Mouse (Mus musculus): ENCODE measurements at regions not wholly inside any gene's neighbourhood (a gene's known extent, or its start where the extent isn't known, plus 50 kb on each side); places are given as distances from the start of the nearest gene placed in this dataset.

DNA sequence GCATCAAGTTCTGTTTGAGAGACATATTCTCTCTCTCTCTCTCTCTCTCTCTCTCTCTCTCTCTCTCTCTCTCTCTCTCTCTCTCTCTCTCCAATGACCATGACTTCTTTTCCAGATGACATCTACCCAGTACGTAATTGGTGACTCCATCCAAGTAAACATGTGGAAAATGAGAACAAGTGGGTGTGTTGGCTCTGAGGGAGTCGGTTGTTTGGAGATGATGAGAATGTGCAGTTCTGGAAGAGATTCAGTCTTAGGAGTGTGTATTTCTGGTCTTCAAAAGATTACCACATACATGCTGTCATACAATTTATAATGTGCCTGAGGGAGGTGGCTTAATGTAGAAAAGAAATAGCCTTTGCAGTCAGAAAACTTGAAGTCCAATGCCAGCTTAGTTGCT, 175.3 kb upstream of the Gm12728 start:
- H3K4me1 ChIP-seq (ENCODE audit: control insufficient read depth, insufficient read depth, low read depth, low read length): no peaks in the 10 kb centered on the region
- no peak overlapping the region for H3K27ac ChIP-seq (ENCODE audit: low read depth, low read length)
- H3K4me2 ChIP-seq (ENCODE audit: low read length): no peak overlapping the region
- no peak overlapping the region for H3K9ac ChIP-seq (ENCODE audit: low read depth, low read length)
- WGBS: 88% methylated on average over 2 of the region's 2 CpGs
- H3K36me3 ChIP-seq (ENCODE audit: control insufficient read depth, insufficient read depth, low read length): no peaks in the 10 kb centered on the region
- H3K4me3 ChIP-seq (ENCODE audit: low read length): no peak overlapping the region
- no peaks in the 10 kb centered on the region for H3K27me3 ChIP-seq (replicated peaks; ENCODE audit: control insufficient read depth, insufficient read depth, low read length)
- ATAC-seq: no peak
- H3K9me3 ChIP-seq (ENCODE audit: control insufficient read depth, low read length): no peaks in the 10 kb centered on the region; the same call in 1 of the 2 replicates

DNA sequence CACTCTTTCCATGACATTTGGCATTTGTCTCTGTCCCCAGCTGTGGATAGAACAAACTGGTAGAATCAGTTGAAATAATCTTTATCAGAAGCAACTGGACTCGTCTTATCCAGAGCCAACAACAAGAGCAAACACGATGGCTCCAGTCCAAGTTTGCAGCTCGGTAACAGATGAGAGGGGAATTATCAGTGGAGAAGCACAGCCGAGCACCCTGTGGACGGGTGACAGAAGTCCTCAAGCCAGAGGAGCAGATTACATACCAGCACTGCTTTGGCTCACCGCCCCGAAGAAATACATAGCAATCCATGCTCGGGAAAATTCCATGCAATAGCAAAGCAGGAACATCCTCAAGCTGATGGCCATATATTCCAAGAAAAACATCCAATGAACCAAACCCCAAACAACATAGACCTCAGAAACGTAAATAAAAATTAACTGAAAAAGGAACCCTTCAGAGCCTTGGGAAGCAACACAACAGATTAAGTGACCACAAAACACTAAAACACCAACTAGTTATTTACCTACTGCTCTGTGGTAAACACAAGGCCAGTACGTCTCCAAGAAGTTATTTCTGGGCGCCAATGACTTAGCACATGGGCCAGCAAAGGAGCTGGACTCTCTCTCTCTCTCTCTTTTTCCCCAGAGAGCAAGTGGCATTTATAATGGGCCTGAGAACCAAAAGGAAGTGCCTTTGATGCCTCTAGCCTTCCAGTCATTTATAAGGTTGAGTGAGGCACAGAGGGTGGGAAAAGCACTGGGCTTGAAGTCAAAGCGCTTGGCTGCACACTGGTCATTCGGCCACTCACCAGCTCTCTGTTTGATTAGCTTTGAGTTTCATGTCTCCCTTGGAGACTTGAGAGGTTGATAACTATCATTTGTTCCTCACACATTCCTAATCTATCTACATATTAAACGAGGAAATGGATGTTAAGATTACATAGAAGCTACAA, 163.0 kb upstream of the Gm12728 start:
- no peaks in the 10 kb centered on the region for H3K4me1 ChIP-seq (ENCODE audit: control insufficient read depth, insufficient read depth, low read depth, low read length)
- ATAC-seq: no peak
- no peak overlapping the region for H3K4me2 ChIP-seq (ENCODE audit: low read length)
- no peak overlapping the region for H3K27ac ChIP-seq (ENCODE audit: low read depth, low read length)
- H3K4me3 ChIP-seq (ENCODE audit: low read length): no peak overlapping the region
- H3K36me3 ChIP-seq (ENCODE audit: control insufficient read depth, insufficient read depth, low read length): no peaks in the 10 kb centered on the region
- no peaks in the 10 kb centered on the region for H3K27me3 ChIP-seq (replicated peaks; ENCODE audit: control insufficient read depth, insufficient read depth, low read length)
- WGBS: 70% methylated on average over 14 of the region's 14 CpGs
- H3K9me3 ChIP-seq (ENCODE audit: control insufficient read depth, low read length): no peaks in the 10 kb centered on the region
- H3K9ac ChIP-seq (ENCODE audit: low read depth, low read length): no peak overlapping the region

DNA sequence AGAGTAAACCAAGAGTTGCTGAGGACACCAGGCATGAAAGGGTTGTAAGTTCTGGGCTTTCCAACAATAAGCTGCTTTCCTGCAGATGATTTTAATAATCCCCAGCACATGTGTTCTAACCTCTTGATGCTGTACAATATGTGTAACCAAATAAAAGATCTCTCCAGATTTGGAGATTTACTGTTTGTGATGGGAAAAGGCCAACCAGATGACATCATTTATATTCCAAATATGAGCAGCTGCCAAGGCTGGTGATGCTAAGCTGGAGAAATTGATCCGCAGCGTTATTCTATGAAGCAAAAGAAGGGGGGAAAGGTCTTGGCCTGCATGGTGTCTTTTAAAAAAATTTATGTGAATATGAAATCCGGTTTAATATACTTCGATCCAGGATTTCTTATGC, 160.1 kb upstream of the Gm12728 start:
- Histone ChIP-seq H3K9ac (ENCODE audit: low read depth, low read length) (no peak overlapping the region), H3K4me2 (ENCODE audit: low read length) (no peak overlapping the region), H3K27me3 (replicated peaks; ENCODE audit: control insufficient read depth, insufficient read depth, low read length) (no peaks in the 10 kb centered on the region), H3K36me3 (ENCODE audit: control insufficient read depth, insufficient read depth, low read length) (no peaks in the 10 kb centered on the region), H3K4me3 (ENCODE audit: low read length) (no peak overlapping the region), H3K9me3 (ENCODE audit: control insufficient read depth, low read length) (no peaks in the 10 kb centered on the region), H3K4me1 (ENCODE audit: control insufficient read depth, insufficient read depth, low read depth, low read length) (no peaks in the 10 kb centered on the region), H3K27ac (ENCODE audit: low read depth, low read length) (no peak overlapping the region)
- 87% methylated on average over 4 of the region's 4 CpGs for WGBS
- no peak for ATAC-seq

DNA sequence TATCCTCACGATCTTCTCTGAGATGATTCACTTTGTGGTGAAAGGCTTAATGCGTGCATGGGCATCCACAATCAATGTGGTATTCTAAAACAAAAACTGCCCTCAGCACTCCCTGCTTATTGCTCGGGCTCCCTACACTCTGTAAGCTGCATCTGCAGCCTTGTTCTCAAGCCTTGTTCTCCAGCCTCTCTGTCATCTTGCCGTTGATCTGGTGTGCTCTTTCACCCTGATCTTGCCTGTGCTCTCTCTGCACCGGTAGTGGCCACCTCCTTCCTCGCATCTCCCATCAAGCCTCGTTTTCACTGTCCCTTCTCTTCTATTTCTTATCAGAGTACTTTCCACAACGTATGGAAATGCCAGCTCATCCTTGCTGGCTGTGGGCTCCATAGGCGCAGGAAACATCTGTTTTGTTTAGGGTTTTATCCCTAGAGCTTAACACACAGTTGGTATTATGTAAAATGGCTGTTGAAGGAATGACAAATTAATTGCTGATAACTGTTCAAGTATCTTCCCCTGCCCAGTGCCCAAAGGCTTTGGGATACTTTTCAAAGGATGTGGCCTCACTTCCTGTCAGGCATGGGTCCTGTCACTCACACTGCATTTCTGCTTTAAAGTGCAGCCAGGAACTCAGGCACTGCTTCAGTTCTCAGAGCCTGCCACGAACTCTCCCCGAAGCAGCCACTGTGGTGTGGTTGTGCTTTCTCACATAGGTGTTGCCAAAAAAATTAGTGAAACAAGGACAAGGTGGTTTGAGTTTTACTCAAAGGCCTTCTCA, 158.9 kb upstream of the Gm12728 start:
- Histone ChIP-seq H3K9ac (ENCODE audit: low read depth, low read length) (no peak overlapping the region), H3K4me1 (ENCODE audit: control insufficient read depth, insufficient read depth, low read depth, low read length) (no peaks in the 10 kb centered on the region), H3K4me3 (ENCODE audit: low read length) (no peak overlapping the region), H3K9me3 (ENCODE audit: control insufficient read depth, low read length) (no peaks in the 10 kb centered on the region), H3K36me3 (ENCODE audit: control insufficient read depth, insufficient read depth, low read length) (no peaks in the 10 kb centered on the region), H3K27me3 (replicated peaks; ENCODE audit: control insufficient read depth, insufficient read depth, low read length) (no peaks in the 10 kb centered on the region), H3K27ac (ENCODE audit: low read depth, low read length) (no peak overlapping the region), H3K4me2 (ENCODE audit: low read length) (no peak overlapping the region)
- ATAC-seq: no peak
- 85% methylated on average over 11 of the region's 11 CpGs for WGBS

DNA sequence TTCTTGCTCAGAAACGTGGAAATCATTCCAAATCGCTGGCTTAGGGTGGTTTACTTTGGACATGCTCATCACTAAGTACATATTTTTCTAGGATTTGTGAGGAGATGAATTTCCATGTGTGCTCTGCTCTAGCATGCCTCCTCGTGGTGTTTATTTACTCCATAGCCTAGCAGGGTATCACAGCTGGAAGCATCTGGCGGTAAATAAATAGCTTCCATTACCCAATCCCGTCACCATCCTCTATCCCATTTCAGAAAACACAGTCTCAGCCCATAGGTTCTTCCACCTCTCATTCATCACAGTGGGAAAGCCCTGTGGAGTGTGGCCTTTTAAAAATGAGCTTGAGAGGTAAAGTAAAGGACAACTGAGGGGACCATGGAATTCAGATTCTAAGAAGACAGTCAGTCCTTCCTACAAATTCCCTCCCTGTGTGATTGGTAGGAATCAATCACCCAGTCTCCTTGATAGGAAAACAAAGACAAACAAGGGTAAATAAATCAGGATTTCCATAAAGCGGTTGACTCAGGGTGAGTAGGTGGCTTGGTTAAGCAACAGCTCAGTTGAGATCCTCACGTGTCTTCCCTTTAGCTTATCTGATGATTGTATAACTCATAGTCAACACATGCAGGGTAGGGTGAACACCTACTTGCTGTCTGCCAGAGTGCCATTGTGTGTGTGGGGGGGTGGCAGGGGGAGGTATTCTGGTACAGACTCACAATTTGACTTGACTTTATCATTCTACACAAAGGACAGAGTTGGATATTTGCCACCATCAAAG, 156.9 kb upstream of the Gm12728 start:
- no peak overlapping the region for H3K9ac ChIP-seq (ENCODE audit: low read depth, low read length)
- H3K36me3 ChIP-seq (ENCODE audit: control insufficient read depth, insufficient read depth, low read length): no peaks in the 10 kb centered on the region
- H3K27me3 ChIP-seq (replicated peaks; ENCODE audit: control insufficient read depth, insufficient read depth, low read length): no peaks in the 10 kb centered on the region
- H3K4me3 ChIP-seq (ENCODE audit: low read length): no peak overlapping the region
- H3K27ac ChIP-seq (ENCODE audit: low read depth, low read length): no peak overlapping the region
- no peaks in the 10 kb centered on the region for H3K9me3 ChIP-seq (ENCODE audit: control insufficient read depth, low read length)
- 75% methylated on average over 7 of the region's 7 CpGs for WGBS
- ATAC-seq: no peak
- no peaks in the 10 kb centered on the region for H3K4me1 ChIP-seq (ENCODE audit: control insufficient read depth, insufficient read depth, low read depth, low read length)
- H3K4me2 ChIP-seq (ENCODE audit: low read length): no peak overlapping the region

DNA sequence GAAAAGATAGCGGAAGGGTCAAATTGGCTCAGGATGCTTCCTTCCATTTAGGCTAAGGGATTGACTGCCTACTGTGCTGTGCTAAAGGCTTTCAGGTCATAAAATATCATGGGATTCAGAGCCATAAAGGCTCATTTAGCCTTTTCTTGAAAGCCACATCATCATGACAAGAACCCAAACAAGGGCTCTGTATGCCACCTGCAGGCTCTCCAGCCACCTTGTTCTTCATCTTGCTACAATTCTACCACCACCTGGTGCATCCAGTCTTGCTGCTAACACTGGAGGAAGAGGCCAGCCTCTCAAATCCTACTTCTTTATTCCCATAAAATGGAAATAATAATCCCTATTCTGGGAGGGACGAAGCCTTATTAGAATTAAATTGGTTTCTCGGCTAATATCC, 155.9 kb upstream of the Gm12728 start:
- no peak for ATAC-seq
- Histone ChIP-seq H3K4me1 (ENCODE audit: control insufficient read depth, insufficient read depth, low read depth, low read length) (no peaks in the 10 kb centered on the region), H3K36me3 (ENCODE audit: control insufficient read depth, insufficient read depth, low read length) (no peaks in the 10 kb centered on the region), H3K9ac (ENCODE audit: low read depth, low read length) (no peak overlapping the region), H3K9me3 (ENCODE audit: control insufficient read depth, low read length) (no peaks in the 10 kb centered on the region), H3K27me3 (replicated peaks; ENCODE audit: control insufficient read depth, insufficient read depth, low read length) (no peaks in the 10 kb centered on the region), H3K4me3 (ENCODE audit: low read length) (no peak overlapping the region), H3K27ac (ENCODE audit: low read depth, low read length) (no peak overlapping the region), H3K4me2 (ENCODE audit: low read length) (no peak overlapping the region)
- whole genome bisulfite sequencing: 90% methylated on average over 3 of the region's 3 CpGs

DNA sequence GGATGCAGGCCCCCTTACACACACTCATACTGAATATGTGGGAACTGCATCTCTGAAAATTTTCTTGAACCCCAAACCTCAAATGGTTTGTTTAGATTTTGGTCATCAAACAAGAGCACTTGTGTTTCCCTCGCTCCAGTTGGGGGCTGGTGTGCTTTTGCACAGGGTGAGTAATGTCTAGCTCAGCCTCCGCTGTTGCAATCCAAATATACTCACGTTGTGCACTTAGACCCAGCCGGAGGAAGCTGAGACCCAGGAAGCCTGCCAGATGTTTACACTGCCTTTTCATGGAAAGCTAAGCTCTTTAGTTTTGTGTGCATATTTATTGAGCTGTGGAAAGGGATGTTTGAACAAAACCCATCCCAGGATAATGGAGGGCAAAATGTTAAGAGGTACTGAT, 148.9 kb upstream of the Gm12728 start:
- Histone ChIP-seq H3K9ac (ENCODE audit: low read depth, low read length) (no peak overlapping the region), H3K4me2 (ENCODE audit: low read length) (no peak overlapping the region), H3K9me3 (ENCODE audit: control insufficient read depth, low read length) (no peaks in the 10 kb centered on the region), H3K4me3 (ENCODE audit: low read length) (no peak overlapping the region), H3K4me1 (ENCODE audit: control insufficient read depth, insufficient read depth, low read depth, low read length) (no peaks in the 10 kb centered on the region), H3K27ac (ENCODE audit: low read depth, low read length) (no peak overlapping the region), H3K36me3 (ENCODE audit: control insufficient read depth, insufficient read depth, low read length) (no peaks in the 10 kb centered on the region), H3K27me3 (replicated peaks; ENCODE audit: control insufficient read depth, insufficient read depth, low read length) (no peaks in the 10 kb centered on the region)
- no peak for ATAC-seq
- 63% methylated on average over 4 of the region's 4 CpGs for WGBS

DNA sequence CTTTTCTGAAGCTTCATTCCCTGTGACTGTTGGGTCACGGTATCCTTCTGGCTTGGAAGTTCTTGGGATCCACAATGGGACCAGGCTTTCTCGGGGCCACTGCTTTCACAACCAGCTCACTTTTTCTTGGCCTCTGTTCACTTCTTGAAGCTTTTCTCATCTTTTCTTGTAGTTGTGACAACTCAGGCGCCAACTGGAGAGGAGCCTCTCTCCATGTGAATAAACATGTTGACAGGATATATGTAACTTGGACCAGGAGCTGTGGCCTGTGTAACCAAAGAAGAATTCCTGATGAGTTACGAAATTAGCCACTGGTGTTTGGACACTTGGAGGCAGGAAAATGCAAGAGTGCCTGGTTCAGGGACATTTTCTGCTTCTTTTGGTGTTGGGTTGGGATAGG, 148.1 kb upstream of the Gm12728 start:
- Histone ChIP-seq H3K9me3 (ENCODE audit: control insufficient read depth, low read length) (no peaks in the 10 kb centered on the region), H3K4me1 (ENCODE audit: control insufficient read depth, insufficient read depth, low read depth, low read length) (no peaks in the 10 kb centered on the region), H3K36me3 (ENCODE audit: control insufficient read depth, insufficient read depth, low read length) (no peaks in the 10 kb centered on the region), H3K4me2 (ENCODE audit: low read length) (no peak overlapping the region), H3K27ac (ENCODE audit: low read depth, low read length) (no peak overlapping the region), H3K27me3 (replicated peaks; ENCODE audit: control insufficient read depth, insufficient read depth, low read length) (no peaks in the 10 kb centered on the region), H3K4me3 (ENCODE audit: low read length) (no peak overlapping the region), H3K9ac (ENCODE audit: low read depth, low read length) (no peak overlapping the region)
- 79% methylated on average over 4 of the region's 4 CpGs for WGBS
- ATAC-seq: no peak
